ENCODE assay signal across 8 mouse cellular contexts in the genomic region with DNA sequence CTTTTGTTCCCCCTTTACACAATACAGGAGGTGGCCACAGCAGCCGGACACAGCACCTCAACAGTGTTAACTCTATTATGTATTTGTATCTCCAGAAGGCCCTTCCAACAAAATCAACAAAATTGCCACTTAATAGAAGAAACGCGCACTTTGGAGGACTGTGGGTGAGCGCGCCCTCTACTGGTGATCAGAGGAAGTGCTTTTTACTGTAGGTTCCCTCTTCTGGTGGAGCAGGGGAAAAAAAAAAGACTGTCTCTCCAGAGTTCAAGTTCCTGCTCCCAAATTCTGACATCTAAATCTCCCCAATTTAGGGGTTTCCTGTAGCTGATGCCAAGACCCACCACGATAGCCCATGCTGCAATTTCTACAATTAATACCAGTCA. TPM values are rescaled to one million over a fixed set of nuclear protein-coding genes. Genes with fewer than 3 reads are reported as not detected.
DNase-seq lines count a peak whose midpoint lies in the region; ATAC-seq lines count a peak whose summit lies in the region.

No protein-coding gene starts in this region.

- DNase-seq in CD8-positive naive resting alpha-beta T cell, adult 2 months (ENCODE audit: low read depth in 2 of 2, low spot score in 2 of 2), result peak; percentile 70 to 77
- DNase-seq in adipocyte (ENCODE audit: low spot score), result peak; percentile 83
- DNase-seq in embryo, embryonic 10.5 days (ENCODE audit: low spot score), result peak; percentile 85
- peak; percentile 14 to 68 for DNase-seq in heart, adult 9 months (ENCODE audit: low spot score in 2 of 2)
- peak; percentile 25 to 72 for DNase-seq in layer of hippocampus, adult 8-10 months (ENCODE audit: low spot score in 2 of 2)
- peak; percentile 81 for DNase-seq in lung, postnatal 25 days (ENCODE audit: low spot score)
- peak; percentile 25 to 43 for DNase-seq in right cerebral cortex, postnatal 36 days (ENCODE audit: low spot score in 2 of 2)

- no peak for ATAC-seq in activated CD4-positive, CD25-positive, alpha-beta regulatory T cell, adult 4 months

RNA-seq across cellular contexts. Expression of gene Msi2, which starts 10.2 kb away (rescaled TPM):
- 100 to 1,000 TPM; 102 to 121 (median 109) TPM for total RNA-seq in layer of hippocampus, adult 8-10 months (2022)
- polyA plus RNA-seq in activated CD4-positive, CD25-positive, alpha-beta regulatory T cell, adult 4 months (2017; shearing (Covaris generic)), result 10 to 100 TPM; 21.6 to 25.6 TPM

Comparison
In these comparisons a context has a peak if more than half of its experiments do, and no peak if none do; other contexts are left out.
1. DNase-seq: peak in every context shown above with its lines; median percentile 85 in embryo, embryonic 10.5 days; 83 in adipocyte; 81 in lung, postnatal 25 days; 74 in CD8-positive naive resting alpha-beta T cell, adult 2 months; 48 in layer of hippocampus, adult 8-10 months; 41 in heart, adult 9 months; 34 in right cerebral cortex, postnatal 36 days.